Mouse (Mus musculus): ENCODE measurements around the gene Tspan9.

Tspan9 gene

DNA sequence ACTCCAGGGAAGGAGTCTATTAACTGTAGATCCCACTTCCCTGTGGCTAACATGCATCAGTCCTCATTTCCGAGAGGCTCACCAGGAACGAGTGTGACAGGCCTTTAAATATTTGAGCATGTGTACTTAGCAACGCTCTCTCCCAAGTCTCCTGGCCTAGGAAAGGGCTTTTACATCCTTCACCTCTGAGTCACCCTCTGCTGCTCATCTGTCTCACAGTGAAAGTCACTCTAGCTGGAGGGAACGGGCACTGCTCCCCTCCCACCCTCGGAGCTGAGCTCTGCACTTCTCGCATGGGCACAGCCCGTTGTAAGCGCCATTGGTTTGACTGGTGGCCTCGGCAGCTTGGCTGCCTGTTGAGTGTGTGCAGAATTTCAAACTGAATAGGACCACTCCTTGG is 169.4 kb downstream of the Tspan9 start:
- DNase-seq: peak; percentile 42

DNA sequence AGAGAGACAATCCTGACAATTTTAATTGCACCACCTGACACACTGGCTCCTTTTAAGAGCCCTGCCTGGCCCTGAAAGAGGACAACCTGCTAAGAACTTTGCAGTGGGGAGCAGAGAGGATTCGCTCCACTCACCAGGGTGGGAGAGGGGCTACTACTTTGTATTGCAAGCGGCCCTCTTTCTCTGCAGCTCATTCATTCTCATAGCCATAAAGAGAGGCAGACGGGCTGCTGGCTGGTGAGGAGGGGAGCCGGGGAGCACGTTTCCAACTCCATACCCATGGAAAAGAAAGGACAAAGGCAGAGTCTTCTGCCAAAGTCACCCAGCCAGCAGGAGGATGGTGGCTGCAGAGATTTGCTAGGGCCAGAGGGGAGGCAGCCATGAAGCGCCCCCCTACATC is 169.8 kb downstream of the Tspan9 start:
- DNase-seq: no peak

DNA sequence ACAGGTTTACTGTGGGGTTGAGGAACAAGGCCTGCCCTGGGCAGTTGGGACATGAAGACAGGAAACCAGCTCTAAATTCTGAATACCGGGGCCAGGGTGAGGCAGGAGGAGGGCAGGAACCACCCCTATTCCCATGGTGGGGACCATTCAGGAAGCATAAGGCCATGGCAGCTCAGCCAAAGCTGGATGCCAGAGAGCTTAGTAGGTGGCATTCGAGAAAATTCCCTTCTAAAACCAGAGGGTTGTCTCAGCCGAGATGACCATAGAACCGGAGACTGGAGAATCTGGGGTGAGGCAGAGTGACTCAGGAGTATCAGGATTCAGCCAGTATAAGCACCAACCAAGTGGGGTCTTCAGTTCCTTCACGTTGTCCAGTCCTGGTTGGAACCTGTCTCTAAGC is 171.5 kb downstream of the Tspan9 start:
- no peak for DNase-seq

DNA sequence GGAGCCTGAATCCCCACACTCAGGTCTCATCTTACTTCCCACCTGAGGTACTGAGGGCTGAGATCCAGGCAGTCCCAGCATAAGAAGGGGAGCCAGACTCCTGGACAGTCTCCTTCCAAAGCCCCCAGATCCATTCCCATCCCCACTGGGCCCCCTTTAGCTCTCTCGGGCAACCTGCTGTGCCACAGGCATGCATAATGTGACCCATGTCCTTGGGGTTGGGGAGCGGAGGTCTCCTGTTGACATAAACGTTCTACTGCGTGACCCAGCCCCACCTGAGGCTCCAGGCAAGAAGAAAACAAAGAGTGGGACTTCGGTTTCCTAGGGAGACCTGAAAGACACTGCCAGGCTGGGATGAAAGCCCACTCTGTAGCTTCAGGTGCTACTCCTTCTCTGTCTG is 172.5 kb downstream of the Tspan9 start:
- DNase-seq: no peak

DNA sequence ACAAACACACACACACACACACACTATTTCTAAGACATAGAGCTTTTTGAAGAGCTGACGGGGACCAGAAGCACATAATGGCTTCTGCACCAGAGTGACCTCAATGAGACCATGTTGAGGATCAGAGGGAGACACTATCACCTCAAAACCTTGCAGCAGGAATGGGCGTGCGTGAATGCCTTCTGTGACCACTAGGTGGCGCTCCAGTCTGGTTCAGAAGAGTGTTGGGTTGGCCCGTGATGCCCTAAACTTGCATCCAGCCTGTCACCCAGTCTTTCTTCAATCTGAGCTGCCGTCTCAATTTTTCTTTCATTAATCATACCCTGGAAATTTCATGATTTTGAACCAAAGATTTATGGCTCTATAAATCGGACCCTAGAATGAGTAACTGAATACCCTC is 173.3 kb downstream of the Tspan9 start:
- peak; percentile 84 for DNase-seq

DNA sequence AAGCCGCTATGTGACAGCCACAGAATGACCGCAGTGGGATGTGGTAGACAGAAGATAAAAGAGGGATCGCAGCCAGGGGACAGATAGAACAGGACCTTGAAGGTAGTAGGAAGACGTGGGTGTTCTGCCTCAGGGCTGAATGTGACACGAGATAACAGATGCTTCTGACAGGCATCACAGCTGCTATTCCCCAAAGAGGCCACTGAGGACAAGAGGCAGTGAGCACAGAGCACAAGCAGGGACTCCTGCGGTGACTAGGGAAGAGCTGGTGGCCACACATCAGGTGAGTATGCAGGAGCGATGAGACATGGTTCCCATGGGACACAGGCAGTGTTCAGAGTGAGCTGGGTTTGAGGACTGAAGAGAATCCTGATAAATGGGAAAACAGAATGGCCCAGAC is 173.7 kb downstream of the Tspan9 start:
- no peak for DNase-seq

DNA sequence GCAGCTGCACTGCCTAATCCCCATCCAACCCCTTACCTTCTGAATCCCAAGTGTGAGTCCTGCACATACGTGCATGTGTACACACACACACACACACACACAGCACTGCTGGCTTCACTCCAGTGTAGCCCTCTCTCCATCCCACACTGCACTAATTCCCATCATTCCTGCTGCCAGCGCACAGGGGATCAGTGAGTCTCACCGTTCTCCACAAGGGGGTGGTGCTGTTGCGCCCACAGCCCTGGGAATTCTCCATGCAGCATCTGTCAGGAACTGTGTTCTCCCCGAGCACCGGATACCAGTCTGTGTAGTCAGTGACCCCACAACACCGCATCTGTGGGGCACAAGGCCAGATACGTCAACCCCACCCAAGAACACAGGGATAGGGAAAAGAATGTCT is 177.9 kb downstream of the Tspan9 start:
- peak; percentile 51 for DNase-seq

DNA sequence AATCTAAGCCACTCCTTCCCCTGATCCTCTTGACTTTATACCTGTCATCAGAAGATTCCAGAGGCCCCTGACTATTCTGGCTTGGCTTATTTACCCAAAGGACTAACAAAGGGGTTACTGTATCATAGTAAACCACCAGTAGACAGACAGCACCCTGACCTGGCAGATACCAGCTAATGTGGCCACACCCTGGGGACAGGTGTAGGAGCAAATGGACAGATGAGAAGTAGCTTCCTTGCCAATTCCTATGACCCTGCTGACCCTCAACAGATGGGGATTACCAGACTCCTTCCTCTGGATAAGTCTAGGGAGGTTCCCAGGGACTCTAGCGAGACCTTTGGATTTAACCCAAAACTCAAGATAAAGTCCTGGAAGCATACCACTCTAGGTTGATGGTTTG is 183.2 kb downstream of the Tspan9 start:
- no peak for DNase-seq

DNA sequence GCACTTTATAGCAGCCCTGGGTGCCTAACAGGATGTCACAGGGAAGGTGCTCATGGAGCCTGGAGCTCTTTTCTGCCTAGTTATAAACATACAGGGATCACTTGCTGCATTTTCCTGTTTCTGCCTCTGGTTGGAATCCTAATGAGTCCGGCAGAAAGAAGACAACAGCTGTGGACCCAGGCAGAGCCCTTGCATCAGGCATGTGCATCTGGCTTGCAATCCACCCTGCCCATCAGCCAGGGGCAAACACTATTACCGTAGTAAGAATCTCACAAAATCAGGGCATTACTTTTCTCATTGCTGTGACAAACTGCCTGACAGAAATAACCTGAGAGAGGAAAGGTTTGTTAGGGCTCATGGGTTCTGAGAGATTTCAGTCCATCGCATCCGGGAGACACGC is 187.2 kb downstream of the Tspan9 start:
- no peak for DNase-seq

DNA sequence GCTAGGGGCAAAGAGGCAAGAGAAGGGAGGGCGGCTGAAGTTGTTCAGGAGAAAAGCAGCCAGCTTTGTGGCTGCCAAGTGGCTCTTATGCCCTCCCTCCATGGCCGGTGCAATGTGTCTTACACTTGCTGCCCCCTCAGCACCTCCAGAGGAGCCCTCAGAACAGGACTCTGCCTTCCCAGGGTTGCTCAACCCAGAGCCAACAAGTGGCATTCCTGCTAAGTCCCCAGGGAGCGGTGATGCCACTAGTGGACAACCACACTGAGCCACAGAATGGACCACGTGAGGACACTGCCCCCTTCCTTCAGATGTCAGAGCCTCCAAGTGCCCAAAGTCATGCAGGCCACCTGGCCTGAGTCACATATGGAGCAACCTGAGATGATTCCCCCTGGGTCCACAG is 190.3 kb downstream of the Tspan9 start:
- DNase-seq: no peak

DNA sequence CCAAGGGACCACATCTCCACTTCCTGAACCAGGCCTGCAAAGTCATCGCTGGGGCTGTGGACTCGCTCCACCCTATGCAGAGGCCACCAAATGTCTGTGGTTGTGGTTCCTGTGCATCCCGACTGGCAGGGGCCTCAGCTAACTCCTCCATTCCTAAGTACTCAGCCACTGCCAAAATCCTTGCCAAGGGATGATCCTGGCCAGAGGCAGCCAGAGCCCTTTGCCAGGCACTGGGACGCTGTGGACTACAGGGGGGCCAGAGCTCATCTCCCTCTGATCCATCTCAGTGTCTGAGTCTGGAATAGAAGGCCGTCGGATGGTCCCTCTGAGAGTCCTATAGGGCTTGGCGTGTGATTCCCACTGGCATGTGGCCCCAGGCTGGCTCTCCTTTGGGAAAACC is 193.5 kb downstream of the Tspan9 start:
- DNase-seq: no peak

DNA sequence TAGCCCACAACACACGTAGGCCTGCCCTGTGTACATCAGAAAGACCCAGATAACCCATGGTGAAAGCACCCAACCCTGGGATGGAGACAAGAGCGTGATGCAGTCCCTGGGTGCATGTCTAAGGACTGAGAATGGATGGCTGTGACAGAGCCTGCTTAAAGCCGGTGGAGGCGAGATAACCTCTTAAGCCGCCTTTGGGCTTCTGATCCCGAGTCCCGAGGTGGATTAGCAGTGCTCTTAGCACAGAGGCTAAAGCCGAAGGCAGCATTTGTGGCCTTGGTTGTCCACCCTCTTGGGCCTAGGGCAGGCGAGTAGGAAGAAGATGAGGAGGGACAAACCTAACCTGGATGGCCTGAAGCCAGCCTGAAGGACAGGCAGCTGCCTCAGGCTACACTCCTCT is 194.7 kb downstream of the Tspan9 start:
- no peak for DNase-seq

DNA sequence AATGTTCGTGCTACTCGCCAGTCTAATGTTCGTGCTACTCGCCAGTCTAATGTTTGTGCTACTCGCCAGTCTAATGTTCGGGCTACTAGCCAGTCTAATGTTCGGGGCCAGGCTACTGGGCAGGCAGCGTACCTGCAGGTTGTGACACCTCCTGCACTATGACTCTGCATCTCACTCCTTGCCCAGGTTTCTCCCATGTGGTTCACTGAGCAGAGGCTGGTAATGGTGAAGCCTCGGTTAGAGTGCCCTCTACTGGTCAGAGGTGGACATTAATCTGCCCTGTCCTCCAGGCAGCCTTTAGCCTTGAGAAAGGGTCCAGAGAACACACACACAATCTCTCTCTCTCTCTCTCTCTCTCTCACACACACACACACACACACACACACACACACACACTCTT is 197.7 kb downstream of the Tspan9 start:
- peak; percentile 85 for DNase-seq

DNA sequence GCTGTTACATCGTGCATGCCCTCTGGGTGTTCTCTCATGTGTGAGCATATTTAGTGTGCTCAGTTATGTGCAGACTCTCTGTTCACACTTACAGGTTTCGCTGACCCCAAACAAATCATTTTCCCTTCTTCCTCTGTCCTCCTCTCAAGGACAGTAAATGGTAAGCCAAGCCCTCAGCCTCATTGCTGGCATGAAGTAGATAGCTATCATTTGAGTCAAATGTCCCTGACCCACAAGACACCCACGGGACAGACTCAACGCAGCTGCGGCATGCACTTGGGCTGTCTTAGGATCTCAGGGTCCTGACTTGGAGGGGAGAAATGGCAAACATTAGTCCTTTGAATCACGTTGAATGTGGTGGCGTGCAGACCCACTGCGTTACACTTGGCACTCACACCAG is 201.0 kb downstream of the Tspan9 start:
- DNase-seq: no peak

DNA sequence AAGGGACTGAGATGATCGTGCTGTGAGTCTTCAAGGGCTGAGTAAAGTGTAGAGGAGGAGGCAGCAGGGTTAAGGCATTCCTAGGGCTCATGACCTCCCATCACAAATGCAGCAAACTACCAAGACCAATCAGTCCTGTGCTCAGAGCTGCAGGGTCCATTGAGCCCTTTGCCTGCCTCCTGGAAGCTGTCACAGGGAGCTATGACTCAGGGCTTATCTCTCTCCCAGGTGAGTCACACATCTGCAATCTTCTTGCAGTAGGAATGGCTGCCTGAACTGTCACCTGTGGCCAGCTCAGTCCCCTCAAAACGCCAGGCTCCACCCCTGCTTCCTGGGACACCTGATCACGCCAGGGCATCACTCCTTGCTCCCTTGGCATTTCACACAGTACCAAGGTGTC is 208.3 kb downstream of the Tspan9 start:
- no peak for DNase-seq

DNA sequence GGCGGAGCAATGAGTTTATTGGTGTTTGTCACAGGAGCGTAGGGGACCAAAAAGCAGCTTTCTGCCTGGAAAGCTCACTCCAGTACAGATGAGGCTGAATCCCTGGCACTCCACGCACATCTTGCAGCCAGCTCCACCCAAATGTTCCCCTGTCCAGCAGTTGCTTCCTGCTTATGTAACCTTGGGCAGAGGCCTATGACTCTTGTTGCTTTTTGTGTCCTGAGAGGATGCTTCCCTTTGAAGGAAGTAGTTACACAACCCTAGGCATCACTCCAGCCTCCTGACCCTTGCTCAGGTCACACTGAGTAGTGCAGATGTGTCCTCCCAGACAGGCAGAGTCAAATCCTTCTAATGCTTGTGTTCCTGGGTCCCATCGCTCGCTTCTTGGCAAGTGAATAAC is 209.6 kb downstream of the Tspan9 start:
- no peak for DNase-seq

DNA sequence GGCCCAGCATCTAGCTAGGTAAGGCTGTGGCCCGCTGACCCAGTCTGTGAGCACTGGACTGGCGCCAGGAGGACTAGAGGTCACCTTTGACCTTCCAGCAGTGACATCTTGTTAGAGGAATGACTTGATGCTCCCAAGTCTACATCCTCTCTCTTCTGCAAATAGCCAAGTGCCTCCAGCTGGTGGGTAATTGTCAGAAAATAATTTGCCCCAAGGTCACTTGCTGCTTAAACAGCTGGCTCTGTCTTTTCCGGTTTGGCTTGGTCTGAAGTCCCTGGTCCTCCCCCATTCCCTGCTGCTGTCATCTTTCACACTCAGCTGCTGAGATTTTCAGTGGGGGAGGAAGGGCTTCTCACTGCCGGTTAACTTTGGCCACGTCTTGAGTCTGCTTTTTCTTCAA is 210.7 kb downstream of the Tspan9 start:
- peak; percentile 67 for DNase-seq

DNA sequence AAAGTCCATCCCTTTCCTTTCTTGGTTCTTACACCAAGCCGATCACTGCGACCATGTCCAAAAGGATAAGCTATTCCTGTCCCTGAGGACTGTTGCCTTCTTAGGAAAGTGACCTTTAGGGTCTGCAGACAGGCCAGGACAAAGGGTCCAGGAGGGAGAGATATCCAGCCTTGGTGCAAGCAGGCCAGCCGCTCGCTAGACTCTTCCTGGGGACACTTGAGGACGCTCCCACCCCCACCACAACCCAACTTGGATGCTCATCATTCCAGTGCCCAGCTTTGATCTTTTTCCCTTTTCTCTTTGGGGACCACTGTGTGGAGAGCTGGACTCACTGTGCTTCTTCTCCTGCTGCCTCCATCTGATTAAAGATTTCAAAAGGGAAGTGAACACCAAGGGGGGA is 214.7 kb downstream of the Tspan9 start:
- DNase-seq: no peak

DNA sequence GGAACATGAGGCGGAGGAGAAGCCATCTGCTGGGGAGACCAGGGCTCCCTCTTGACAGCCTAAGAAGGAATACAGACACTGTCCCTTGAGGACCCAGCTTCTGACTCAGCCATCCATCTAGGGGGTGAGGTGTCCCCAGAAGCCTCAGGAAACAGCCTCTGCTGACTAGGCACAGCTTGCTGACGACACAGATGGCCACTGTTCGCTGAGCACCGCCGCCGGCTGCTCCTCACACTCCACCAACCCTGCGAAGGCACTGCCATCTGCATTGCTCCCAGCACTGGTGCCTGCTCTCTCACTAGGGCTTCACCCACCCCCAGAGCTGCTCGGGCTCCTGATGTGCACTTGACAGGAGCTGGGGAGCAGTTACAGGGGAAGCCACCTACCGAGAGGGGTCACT is 217.5 kb downstream of the Tspan9 start:
- DNase-seq: no peak

DNA sequence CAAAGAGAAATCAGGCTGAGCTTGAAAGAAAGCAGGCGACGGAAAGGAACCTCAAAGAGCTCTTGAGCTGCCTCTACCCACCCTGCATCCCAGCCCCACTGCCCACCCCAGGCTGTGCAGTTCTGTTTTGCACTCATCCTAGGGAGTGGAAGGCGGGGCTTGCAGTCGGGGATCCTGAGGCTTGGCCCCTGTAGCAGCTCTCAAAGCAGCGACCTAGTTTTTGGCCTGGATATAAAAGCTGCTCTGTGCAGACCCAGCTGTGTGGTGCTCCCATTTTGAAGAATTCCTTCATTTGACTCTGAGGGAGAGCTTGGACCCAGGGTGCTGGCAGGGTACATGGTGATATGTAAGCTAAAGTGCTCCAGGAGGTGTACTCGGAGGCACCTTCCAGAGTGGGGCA is 218.6 kb downstream of the Tspan9 start:
- DNase-seq: no peak

DNA sequence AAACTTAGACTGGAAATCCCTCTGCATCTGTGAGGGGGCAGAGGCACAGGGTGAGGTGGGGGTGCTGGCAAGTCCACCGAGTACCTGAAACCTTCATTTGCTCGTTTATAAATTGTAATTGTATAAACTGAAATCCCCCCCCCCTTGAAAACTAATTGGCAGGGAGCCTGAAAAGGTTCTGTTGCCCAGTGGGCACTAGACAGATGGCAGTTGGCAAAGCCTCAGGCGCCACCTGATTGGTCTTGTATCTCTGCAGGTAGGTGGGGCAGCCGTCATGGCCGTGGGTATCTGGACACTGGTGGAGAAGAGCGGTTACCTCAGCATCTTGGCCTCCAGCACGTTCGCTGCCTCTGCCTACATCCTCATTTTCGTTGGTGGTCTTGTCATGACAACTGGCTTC is 220.1 kb downstream of the Tspan9 start:
- no peak for DNase-seq

DNA sequence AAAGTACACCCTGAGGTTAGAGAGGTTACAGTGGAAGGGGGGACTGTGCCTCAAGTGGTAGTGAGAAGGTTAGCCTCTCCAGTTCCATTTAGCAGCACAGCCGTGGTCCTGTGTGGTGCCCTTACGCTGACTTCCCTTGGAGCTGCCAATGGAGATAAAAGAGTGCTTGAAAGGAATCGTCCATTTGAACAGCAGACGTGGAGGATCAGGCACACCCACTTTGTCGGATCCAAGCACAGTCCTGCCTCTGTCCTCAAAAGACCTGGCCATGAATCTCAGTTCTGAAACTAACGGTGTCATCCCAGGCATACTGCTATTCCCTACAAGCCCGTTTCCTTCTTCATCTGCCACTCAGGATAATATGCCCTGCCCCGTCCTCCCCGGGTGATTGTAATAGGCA is 221.4 kb downstream of the Tspan9 start:
- no peak for DNase-seq

DNA sequence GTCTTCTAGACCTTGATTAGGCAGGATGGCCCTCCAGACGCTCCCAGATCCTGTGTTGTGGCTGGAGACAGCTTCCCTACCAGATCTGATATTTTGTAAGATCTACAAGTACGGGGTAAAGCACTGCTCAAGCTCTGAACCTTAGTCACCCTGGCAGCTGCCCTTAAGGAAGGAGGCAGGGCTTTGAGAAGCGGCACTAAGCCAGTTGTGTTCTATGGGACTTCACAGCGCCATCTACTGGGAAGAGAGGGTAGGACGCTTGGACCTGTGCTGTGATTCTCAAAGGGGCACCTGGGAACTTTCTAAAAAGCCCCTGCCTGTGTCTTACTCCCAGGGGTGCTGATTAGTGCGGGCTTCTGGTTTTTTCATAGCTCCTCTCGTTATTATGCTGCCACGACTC is 222.7 kb downstream of the Tspan9 start:
- DNase-seq: peak; percentile 87

DNA sequence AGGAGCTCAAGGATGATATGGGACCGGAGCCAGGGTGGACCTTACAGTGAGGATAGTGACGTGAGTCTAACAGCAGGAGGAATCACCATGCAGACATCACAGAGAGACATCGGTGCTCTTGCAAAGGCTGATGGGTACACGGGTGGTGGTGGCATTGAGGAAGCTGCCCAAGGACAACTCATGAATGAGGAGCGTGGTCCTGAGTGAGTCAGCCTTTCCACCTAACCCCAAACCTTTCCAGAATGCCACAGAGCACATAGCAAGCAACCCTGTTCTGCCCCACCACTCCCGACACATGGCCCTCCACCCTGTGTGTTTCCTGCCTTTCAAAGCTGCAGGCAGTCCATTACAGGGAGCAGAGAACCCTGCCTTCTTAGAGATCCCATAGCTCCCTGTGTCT is 223.9 kb downstream of the Tspan9 start:
- DNase-seq: no peak

DNA sequence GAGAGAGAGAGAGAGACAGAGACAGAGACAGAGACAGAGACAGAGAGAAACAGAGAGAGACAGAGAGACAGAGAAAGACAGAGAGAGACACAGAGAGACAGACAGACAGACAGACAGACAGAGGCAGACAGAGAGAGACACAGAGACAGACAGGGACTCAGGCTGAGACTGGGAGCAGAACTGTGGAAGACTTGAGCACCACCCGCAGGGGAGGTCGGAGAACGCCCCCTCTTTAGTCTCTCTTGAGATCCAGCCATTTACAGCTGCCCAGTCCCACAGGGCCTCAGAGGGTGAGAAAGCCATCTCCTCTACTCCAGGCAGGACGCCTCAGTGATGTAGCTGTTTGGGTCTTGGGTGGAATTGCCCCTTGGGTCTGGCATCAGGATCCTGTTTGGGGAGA is 225.7 kb downstream of the Tspan9 start:
- DNase-seq: peak; percentile 23

DNA sequence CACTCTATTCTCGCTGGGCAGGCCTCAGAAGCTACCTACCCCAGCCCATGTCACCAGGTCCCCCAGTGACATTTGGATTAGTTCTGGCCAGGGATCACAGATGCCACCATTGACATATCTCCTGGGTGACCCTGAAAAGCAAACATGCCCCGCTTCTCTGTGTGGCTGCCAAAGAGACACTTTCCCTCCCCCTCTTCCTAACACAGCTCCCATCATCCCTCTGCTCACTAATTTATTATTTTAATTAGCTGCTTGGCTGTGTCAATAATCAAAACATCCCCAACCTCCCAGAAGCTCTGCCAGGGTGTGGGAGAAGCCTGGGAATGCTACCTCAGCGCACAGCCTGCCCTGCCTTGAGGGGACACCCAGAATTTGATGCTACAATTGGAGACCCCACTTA is 226.4 kb downstream of the Tspan9 start:
- no peak for DNase-seq
